Comparison of ENCODE assay signal across 7 mouse cellular contexts in genomic region chr13:28988751-28989703, GRCm38 (mm10). TPM values are rescaled to one million over a fixed set of nuclear protein-coding genes. Genes with fewer than 3 reads are reported as not detected.
DNase-seq lines count a peak whose midpoint lies in the region; TF ChIP-seq lines count a peak whose summit lies in the region.

No protein-coding gene starts in this region.

- 38% methylated on average over 16 of the region's 16 CpGs for WGBS in kidney, adult 2 months

- H3K9me3 ChIP-seq in ES-E14 (ENCODE audit: control insufficient read depth, insufficient read depth, low read depth, low read length): no peaks in the 10 kb centered on the region

- in situ Hi-C loops in ES-E14 (cut with MboI; ENCODE audit: low sequenced_read_pairs in 2 of 2, unreplicated experiment in 2 of 2): no loop called here

- no peak for TF ChIP-seq CTCF in kidney, adult 2 months (conservative IDR thresholded peaks at IDR 0.05; ENCODE audit: insufficient read depth, insufficient read length, low read depth, low read length)

- DNase-seq in ES-E14 (ENCODE audit: low read depth, low spot score): peak; percentile 38
- DNase-seq in embryo, embryonic 10 days (ENCODE audit: low spot score): peak; percentile 33
- peak; percentile 45 for DNase-seq in kidney, adult 2 months
- DNase-seq in lung, postnatal 10 days: peak; percentile 32
- DNase-seq in thymus, postnatal 14 days: no peak
- no peak for DNase-seq in spleen, adult 18-20 months
- DNase-seq in adrenal gland, adult 8-10 months: no peak

- H3K4me1 ChIP-seq in ES-E14 (ENCODE audit: control insufficient read depth in 2 of 2, insufficient read depth in 2 of 2, low read length in 2 of 2, poor library complexity in 1 of 2): peaks cover 0 to 5% of the 10 kb centered on the region in 2 experiments; a peak in 2 of 4 replicates
- H3K4me1 ChIP-seq in kidney, adult 2 months (ENCODE audit: control insufficient read depth, insufficient read depth, low read length): no peaks in the 10 kb centered on the region

- H3K9ac ChIP-seq in ES-E14 (ENCODE audit: insufficient read depth, low read depth, low read length, poor library complexity, severe bottlenecking): no peak overlapping the region

- H3K27me3 ChIP-seq in kidney, adult 2 months (replicated peaks; ENCODE audit: control insufficient read depth, insufficient read depth, low read length): no peaks in the 10 kb centered on the region

- no peak for TF ChIP-seq POLR2A in kidney, adult 2 months (IDR thresholded peaks at IDR 0.05; ENCODE audit: low read depth, low read length)

- no peak overlapping the region for H3K4me3 ChIP-seq in ES-E14 (ENCODE audit: insufficient read depth in 1 of 2, low read depth in 1 of 2, low read length in 2 of 2, poor library complexity in 1 of 2, severe bottlenecking in 1 of 2)
- no peak overlapping the region for H3K4me3 ChIP-seq in kidney, adult 2 months (ENCODE audit: insufficient read depth, low read depth, low read length)

- H3K36me3 ChIP-seq in ES-E14 (ENCODE audit: control insufficient read depth, insufficient read depth, low read length, poor library complexity, severe bottlenecking): no peaks in the 10 kb centered on the region
- H3K36me3 ChIP-seq in kidney, adult 2 months (ENCODE audit: control insufficient read depth, insufficient read depth, low read length): no peaks in the 10 kb centered on the region

- H3K27ac ChIP-seq in ES-E14 (ENCODE audit: insufficient read depth, low read depth, low read length, poor library complexity, severe bottlenecking): peak overlapping the region; percentile 20; the same call in 1 of the 2 replicates
- no peak overlapping the region for H3K27ac ChIP-seq in kidney, adult 2 months (ENCODE audit: insufficient read depth, low read depth, low read length)

TF ChIP-seq in ES-E14, 5 proteins besides CTCF, POLR2A, EP300 and RAD21:
- TF ChIP-seq CHD2 (IDR thresholded peaks at IDR 0.05; ENCODE audit: low read depth, low read length) (peak; percentile 89), MAFK (IDR thresholded peaks at IDR 0.05; ENCODE audit: insufficient read depth, low read depth, low read length) (no peak)

RNA-seq across cellular contexts. Expression of gene Sox4, which starts 35.5 kb away (rescaled TPM):
- 19.5 and 27.1 TPM in 2 replicates for total RNA-seq in ES-E14 (2012; rRNA removed)
- 7.8 and 10.0 TPM in 2 replicates for polyA plus RNA-seq in kidney, adult 2 months (2012; rRNA removed)
- 10 to 100 TPM; 21.8 to 31.1 (median 26.7) TPM for total RNA-seq in adrenal gland, adult 8-10 months (2022)

Comparison
In these comparisons a context has a peak if more than half of its experiments do, and no peak if none do; other contexts are left out.
1. DNase-seq: peak in ES-E14 (single experiment), embryo, embryonic 10 days (single experiment), kidney, adult 2 months (single experiment) and lung, postnatal 10 days (single experiment); none in thymus, postnatal 14 days (single experiment), spleen, adult 18-20 months (0 of 2) and adrenal gland, adult 8-10 months (single experiment).